Mouse (Mus musculus): ENCODE data around the gene Tub.

DNA sequence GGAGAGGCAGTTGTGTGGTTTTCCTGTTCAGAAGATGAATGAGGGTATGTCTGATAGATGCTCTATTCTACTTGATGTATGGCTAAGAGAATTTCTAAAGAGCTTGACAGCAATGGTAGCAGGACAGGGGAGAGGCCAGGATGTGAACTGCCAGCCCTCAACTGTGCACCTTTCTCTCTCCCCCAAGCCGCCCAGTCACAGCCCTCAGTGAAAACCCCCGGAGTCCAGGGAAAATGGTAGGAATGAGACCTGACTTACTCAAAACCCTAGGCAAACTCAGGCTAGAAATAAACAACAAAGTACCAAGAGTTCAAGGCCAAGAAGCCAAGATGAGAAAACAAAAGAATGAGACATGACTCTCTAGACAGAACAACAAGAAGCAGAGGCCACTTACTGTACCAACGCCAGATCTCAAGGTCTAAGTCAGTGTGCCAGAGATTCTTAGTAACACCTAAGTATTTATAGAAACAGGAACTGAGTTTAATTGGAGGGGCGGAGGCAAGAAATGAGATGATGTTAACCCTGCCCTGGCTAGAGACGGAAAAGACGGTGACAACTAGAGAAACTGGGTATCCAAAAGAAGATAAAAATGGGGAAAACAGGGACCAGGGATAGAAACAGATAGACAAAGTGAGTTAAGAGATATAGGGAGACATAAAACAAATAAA lies 20.3 kb upstream of the Tub start, which contains the start of gene Nlrp10:
- TF ChIP-seq TAL1 (conservative IDR thresholded peaks at IDR 0.05; ENCODE audit: low read depth, low read length) (no peak), CTCF (IDR thresholded peaks at IDR 0.05; ENCODE audit: low read depth, low read length) (no peak), POLR2AphosphoS5 (IDR thresholded peaks at IDR 0.05; ENCODE audit: insufficient replicate concordance, low read depth, low read length) (no peak), GATA1 (IDR thresholded peaks at IDR 0.05; ENCODE audit: borderline replicate concordance, low read length) (no peak), GATA2 (IDR thresholded peaks at IDR 0.05; ENCODE audit: borderline replicate concordance, low read depth, low read length) (no peak)

Measured in G1E (cell line).